Mouse (Mus musculus) liver, embryonic 11.5 days (tissue): ENCODE measurements at regions not wholly inside any gene's neighbourhood (a gene's known extent, or its start where the extent isn't known, plus 50 kb on each side); places are given as distances from the start of the nearest gene placed in this dataset.
A peak's percentile ranks its signal among the peaks of the same experiment; 100 is the strongest.
"Not testable (repeated sequence)": the region's sequence is repeated elsewhere in the genome, so short reads cannot be mapped to it uniquely, and the experiment has no call there.

Experiments used
- ATAC-seq: fragments of 200-750 bp; cut with Nextera tagmentation; replicated peaks from 2 replicates; pipeline ENCODE4 v1.8.0; 2017; ENCODE audit warnings: moderate number of reproducible peaks, mild to moderate bottlenecking, moderate TSS enrichment, moderate library complexity; ENCODE audit not compliant: low FRiP score
- DNase-seq: peaks from one replicate; pipeline ENCODE4 v3.0.0-alpha.2; 2017; ENCODE audit warnings: low spot score
- H3K27ac ChIP-seq: fragments of 300-500 bp; sonication (generic); 2 replicates; pipeline ENCODE4 v1.5.1; 2014; ENCODE audit warnings: mild to moderate bottlenecking, low read depth, low read length, control low read depth
- H3K27me3 ChIP-seq: fragments of 300-500 bp; sonication (generic); replicated peaks from 2 replicates; pipeline ENCODE4 v1.6.1; 2014; ENCODE audit warnings: low read length, mixed read lengths; ENCODE audit not compliant: control insufficient read depth, insufficient read depth
- H3K36me3 ChIP-seq: fragments of 300-500 bp; sonication (generic); 2 replicates; pipeline ENCODE4 v1.6.1; 2014; ENCODE audit warnings: mild to moderate bottlenecking, low read length, moderate library complexity, mixed read lengths; ENCODE audit not compliant: control insufficient read depth, insufficient read depth
- H3K4me1 ChIP-seq: fragments of 300-500 bp; sonication (generic); replicated peaks from 2 replicates; pipeline ENCODE4 v1.6.1; 2014; ENCODE audit warnings: low read length, mixed read lengths; ENCODE audit not compliant: control insufficient read depth, insufficient read depth
- H3K4me2 ChIP-seq: fragments of 300-500 bp; sonication (generic); 2 replicates; pipeline ENCODE4 v1.6.1; 2014; ENCODE audit warnings: mild to moderate bottlenecking, control low read depth, moderate library complexity
- H3K4me3 ChIP-seq: fragments of 300-500 bp; sonication (generic); 2 replicates; pipeline ENCODE4 v1.5.1; 2014; ENCODE audit warnings: low read depth, low read length, control low read depth
- H3K9ac ChIP-seq: fragments of 300-500 bp; sonication (generic); 2 replicates; pipeline ENCODE4 v1.6.1; 2014; ENCODE audit warnings: low read depth, low read length, control low read depth
- H3K9me3 ChIP-seq: fragments of 300-500 bp; sonication (generic); 2 replicates; pipeline ENCODE4 v1.6.1; 2016; ENCODE audit warnings: low read length, inconsistent platforms, mixed read lengths; ENCODE audit not compliant: control insufficient read depth
- WGBS: fragments of 180-500 bp; shearing (Covaris S2); extraction: QIAGEN DNeasy Blood & Tissue Kit; methylation state at CpG from one replicate; pipeline ENCODE4 v1.1.7; 2014; 5-methylcytosine and 5-hydroxymethylcytosine counted together

GRCm38 (mm10) chr13:52325647-52326046 lies 205.4 kb downstream of the Diras2 start:
- H3K27me3 ChIP-seq, H3K9me3 ChIP-seq, H3K27ac ChIP-seq, H3K36me3 ChIP-seq, H3K4me1 ChIP-seq, H3K4me2 ChIP-seq, ATAC-seq, H3K9ac ChIP-seq, H3K4me3 ChIP-seq, DNase-seq: not testable (repeated sequence)
- WGBS = 76% methylated on average over 6 of the region's 6 CpGs

GRCm38 (mm10) chr13:52327734-52328133 lies 203.3 kb downstream of the Diras2 start:
- no peaks in the 10 kb centered on the region for H3K9me3 ChIP-seq
- ATAC-seq = no peak
- WGBS = 87% methylated on average over 9 of the region's 9 CpGs
- H3K4me2 ChIP-seq = no peak overlapping the region
- H3K4me3 ChIP-seq = no peak overlapping the region
- no peaks in the 10 kb centered on the region for H3K36me3 ChIP-seq
- DNase-seq = no peak
- H3K4me1 ChIP-seq = no peaks in the 10 kb centered on the region
- H3K27ac ChIP-seq = no peak overlapping the region
- no peak overlapping the region for H3K9ac ChIP-seq
- H3K27me3 ChIP-seq = no peaks in the 10 kb centered on the region

- no peaks in the 10 kb centered on the region for H3K9me3 ChIP-seq
- no peak for ATAC-seq
These were observed 202.3 kb downstream of the Diras2 start for GRCm38 (mm10) chr13:52328766-52329165.

GRCm38 (mm10) chr13:52331068-52331467 lies 200.0 kb downstream of the Diras2 start:
- Histone ChIP-seq H3K27me3 (no peaks in the 10 kb centered on the region), H3K4me2 (no peak overlapping the region), H3K27ac (no peak overlapping the region), H3K4me1 (no peaks in the 10 kb centered on the region), H3K4me3 (no peak overlapping the region), H3K9ac (no peak overlapping the region), H3K9me3 (no peaks in the 10 kb centered on the region), H3K36me3 (no peaks in the 10 kb centered on the region)
- ATAC-seq = no peak
- peak; percentile 9 for DNase-seq
- 75% methylated on average over 5 of the region's 5 CpGs for WGBS

More at GRCm38 (mm10) chr13:52328766-52329165, 202.3 kb downstream of the Diras2 start:
- no peaks in the 10 kb centered on the region for H3K4me1 ChIP-seq
- no peak overlapping the region for H3K9ac ChIP-seq
- H3K4me3 ChIP-seq = no peak overlapping the region
- no peaks in the 10 kb centered on the region for H3K27me3 ChIP-seq
- peak; percentile 14 for DNase-seq
- no peaks in the 10 kb centered on the region for H3K36me3 ChIP-seq
- H3K27ac ChIP-seq = no peak overlapping the region
- 66% methylated on average over 8 of the region's 8 CpGs for WGBS
- H3K4me2 ChIP-seq = no peak overlapping the region

- no peaks in the 10 kb centered on the region for H3K4me1 ChIP-seq
- 49% methylated on average over 3 of the region's 3 CpGs for WGBS
- ATAC-seq = no peak
These were observed 196.1 kb downstream of the Diras2 start for GRCm38 (mm10) chr13:52334962-52335361.

GRCm38 (mm10) chr13:52337936-52338335 lies 193.1 kb downstream of the Diras2 start:
- Histone ChIP-seq H3K27me3 (no peaks in the 10 kb centered on the region), H3K9me3 (no peaks in the 10 kb centered on the region), H3K9ac (no peak overlapping the region), H3K4me1 (no peaks in the 10 kb centered on the region), H3K4me2 (no peak overlapping the region), H3K27ac (no peak overlapping the region), H3K4me3 (no peak overlapping the region), H3K36me3 (no peaks in the 10 kb centered on the region)
- 70% methylated on average over 7 of the region's 7 CpGs for WGBS
- ATAC-seq (no peak), DNase-seq (no peak)

More at GRCm38 (mm10) chr13:52334962-52335361, 196.1 kb downstream of the Diras2 start:
- DNase-seq = no peak
- no peaks in the 10 kb centered on the region for H3K36me3 ChIP-seq
- H3K9ac ChIP-seq = no peak overlapping the region
- no peaks in the 10 kb centered on the region for H3K27me3 ChIP-seq
- H3K9me3 ChIP-seq = no peaks in the 10 kb centered on the region
- no peak overlapping the region for H3K4me3 ChIP-seq
- H3K27ac ChIP-seq = no peak overlapping the region
- H3K4me2 ChIP-seq = no peak overlapping the region

GRCm38 (mm10) chr13:52339156-52339555 lies 191.9 kb downstream of the Diras2 start:
- H3K9ac ChIP-seq = no peak overlapping the region
- ATAC-seq (no peak), DNase-seq (no peak)
- 68% methylated on average over 10 of the region's 10 CpGs for WGBS
- no peak overlapping the region for H3K4me2 ChIP-seq
- no peaks in the 10 kb centered on the region for H3K36me3 ChIP-seq
- H3K4me3 ChIP-seq = no peak overlapping the region
- no peaks in the 10 kb centered on the region for H3K27me3 ChIP-seq
- no peak overlapping the region for H3K27ac ChIP-seq
- H3K9me3 ChIP-seq = no peaks in the 10 kb centered on the region
- H3K4me1 ChIP-seq = no peaks in the 10 kb centered on the region

GRCm38 (mm10) chr13:52341981-52342380 lies 189.1 kb downstream of the Diras2 start:
- Histone ChIP-seq H3K4me2 (no peak overlapping the region), H3K27me3 (no peaks in the 10 kb centered on the region), H3K4me1 (no peaks in the 10 kb centered on the region), H3K4me3 (no peak overlapping the region), H3K9ac (no peak overlapping the region), H3K36me3 (no peaks in the 10 kb centered on the region), H3K9me3 (no peaks in the 10 kb centered on the region), H3K27ac (no peak overlapping the region)
- WGBS = 83% methylated on average over 8 of the region's 8 CpGs
- ATAC-seq (no peak), DNase-seq (no peak)

- Histone ChIP-seq H3K4me3 (no peak overlapping the region), H3K27me3 (no peaks in the 10 kb centered on the region), H3K27ac (no peak overlapping the region), H3K9me3 (no peaks in the 10 kb centered on the region), H3K36me3 (no peaks in the 10 kb centered on the region), H3K4me2 (no peak overlapping the region), H3K4me1 (no peaks in the 10 kb centered on the region), H3K9ac (no peak overlapping the region)
- no peak for ATAC-seq
- DNase-seq = no peak
- WGBS = 88% methylated on average over 1 of the region's 2 CpGs
These were observed 186.7 kb downstream of the Diras2 start for GRCm38 (mm10) chr13:52344383-52344782.
